Mouse (Mus musculus) heart, adult 2 months (tissue): ENCODE data around the gene Trim47.

ENCODE experiments used
- CTCF ChIP-seq: fragments of 200-600 bp; IDR thresholded peaks from 2 replicates; pipeline ENCODE4 v1.8.1; 2022; ENCODE audit warnings: antibody characterized with exemption, mild to moderate bottlenecking, moderate library complexity
- EP300 ChIP-seq: fragments of 200-500 bp; IDR thresholded peaks from 2 replicates; pipeline ENCODE4 v1.6.1; 2011; ENCODE audit warnings: low read depth, low read length, control low read depth; ENCODE audit not compliant: insufficient read depth
- POLR2A ChIP-seq: fragments of 200-500 bp; IDR thresholded peaks from 2 replicates; pipeline ENCODE4 v1.6.1; 2011; ENCODE audit warnings: mild to moderate bottlenecking, low read depth, low read length, control low read depth; ENCODE audit not compliant: insufficient read depth

GRCm38 (mm10) chr11:116083096-116083672, 43.8 kb downstream of the Trim47 start:
- TF ChIP-seq EP300 (no peak), POLR2A (no peak), CTCF (no peak)
